Mouse (Mus musculus) heart, adult 2 months (tissue): Measurements from ENCODE around the gene Fmo3.

Experiments
- CTCF ChIP-seq: fragments of 200-600 bp; IDR thresholded peaks from 2 replicates; pipeline ENCODE4 v1.8.1; 2022; ENCODE audit warnings: antibody characterized with exemption, mild to moderate bottlenecking, moderate library complexity
- EP300 ChIP-seq: fragments of 200-500 bp; IDR thresholded peaks from 2 replicates; pipeline ENCODE4 v1.6.1; 2011; ENCODE audit warnings: low read depth, low read length, control low read depth; ENCODE audit not compliant: insufficient read depth

DNA sequence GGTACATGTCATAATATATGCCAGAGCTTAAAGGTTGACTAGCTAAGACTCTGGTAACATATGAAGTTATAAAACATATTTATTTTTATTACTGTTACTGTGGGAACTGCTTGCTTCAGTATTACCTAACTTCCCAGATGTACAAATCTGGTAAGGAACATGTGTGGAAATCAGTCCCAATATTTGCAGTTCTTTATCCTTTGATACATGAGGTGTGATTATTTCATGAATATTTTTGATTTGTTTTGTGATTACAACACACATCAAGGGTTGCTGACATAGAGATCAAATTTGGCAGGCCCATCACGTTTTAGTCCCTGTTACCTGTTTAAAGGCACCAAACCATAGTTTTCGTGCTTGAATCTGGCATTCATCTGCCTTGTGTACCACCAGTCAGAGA lies 20.8 kb downstream of the Fmo3 start:
- TF ChIP-seq CTCF (no peak), EP300 (no peak)
